Mouse (Mus musculus) telencephalon, adult 2 months (tissue): ENCODE results near the gene Trim80.
"Not testable (repeated sequence)": the region's sequence is repeated elsewhere in the genome, so short reads cannot be mapped to it uniquely, and the experiment has no call there.

Source experiments
- DNase-seq: peaks from one replicate; pipeline ENCODE4 v3.0.0-alpha.2; 2011; ENCODE audit warnings: low read depth, low spot score

The Trim80 gene

DNA sequence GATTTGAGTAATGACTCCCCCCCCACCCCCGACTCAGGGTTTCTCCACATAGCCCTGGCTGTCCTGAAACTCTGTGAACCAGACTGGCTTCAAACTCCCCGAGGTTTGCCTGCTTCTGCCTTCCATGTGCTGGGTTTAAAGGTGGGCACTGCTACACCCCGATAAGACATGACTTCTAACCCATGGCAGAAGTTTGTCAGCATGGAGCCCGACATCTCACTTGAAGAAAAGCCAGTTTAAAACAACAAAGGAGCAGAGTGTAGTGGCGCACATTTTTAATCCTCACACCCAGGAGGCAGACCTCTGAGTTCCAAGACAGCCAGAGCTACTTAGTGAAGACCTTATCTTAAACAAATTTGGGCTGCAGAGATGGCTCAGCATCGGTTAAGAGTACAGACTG is 52.0 kb downstream of the Trim80 start:
- DNase-seq = no peak

DNA sequence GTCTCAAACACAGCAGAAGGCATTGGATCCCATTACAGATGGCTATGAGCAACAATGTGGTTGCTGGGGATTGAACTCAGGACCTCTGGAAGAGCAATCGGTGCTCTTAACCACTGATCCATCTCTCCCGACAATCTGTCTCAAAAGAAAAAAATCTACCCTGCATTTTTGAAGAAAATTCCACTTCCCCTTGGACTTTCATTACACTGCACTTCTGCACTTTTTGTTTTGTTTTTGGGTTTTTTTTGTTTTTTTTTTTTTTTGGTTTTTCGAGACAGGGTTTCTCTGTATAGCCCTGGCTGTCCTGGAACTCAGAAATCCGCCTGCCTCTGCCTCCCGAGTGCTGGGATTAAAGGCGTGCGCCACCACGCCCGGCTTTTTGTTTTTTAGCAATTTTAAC is 56.2 kb downstream of the Trim80 start:
- not testable (repeated sequence) for DNase-seq
